Mouse (Mus musculus) G1E (cell line): Measurements from ENCODE around the gene Slc4a8. TPM values are rescaled to one million over a fixed set of nuclear protein-coding genes. Genes with fewer than 3 reads are reported as not detected.
"Not testable (repeated sequence)": the region's sequence is repeated elsewhere in the genome, so short reads cannot be mapped to it uniquely, and the experiment has no call there.

ENCODE experiments used
- ATAC-seq: 2 replicates; pipeline ENCODE4 v1.8.0; 2016; ENCODE audit warnings: mild to moderate bottlenecking; ENCODE audit not compliant: insufficient number of reproducible peaks, poor library complexity, low FRiP score, severe bottlenecking; ENCODE audit errors: extremely low read depth
- DNase-seq: peaks from one replicate; pipeline ENCODE4 v3.0.0; 2012; ENCODE audit warnings: low spot score
- H3K27me3 ChIP-seq: 2 replicates; pipeline ENCODE4 v1.6.1; 2012; ENCODE audit warnings: mild to moderate bottlenecking, low read length, inconsistent platforms; ENCODE audit not compliant: insufficient read depth
- H3K36me3 ChIP-seq: replicated peaks from 2 replicates; pipeline ENCODE3; 2012; ENCODE audit warnings: mild to moderate bottlenecking, inconsistent platforms
- H3K4me1 ChIP-seq: 2 replicates; pipeline ENCODE4 v1.6.1; 2012; ENCODE audit warnings: low read depth, low read length, inconsistent platforms, mixed read lengths; ENCODE audit not compliant: insufficient read depth
- H3K4me3 ChIP-seq: 2 replicates; pipeline ENCODE4 v1.5.1; 2012; ENCODE audit warnings: low read depth, mild to moderate bottlenecking, inconsistent platforms, low read length, moderate library complexity, mixed read lengths
- H3K9me3 ChIP-seq: replicated peaks from 2 replicates; pipeline ENCODE4 v1.6.1; 2012; ENCODE audit warnings: inconsistent platforms
- CTCF ChIP-seq: IDR thresholded peaks from 2 replicates; pipeline ENCODE4 v1.5.1; 2012; ENCODE audit warnings: low read depth, low read length, inconsistent platforms, mixed read lengths
- GATA1 ChIP-seq: IDR thresholded peaks from 2 replicates; pipeline ENCODE4 v1.6.1; 2012; ENCODE audit warnings: borderline replicate concordance, low read length, inconsistent platforms, mixed read lengths
- GATA2 ChIP-seq: IDR thresholded peaks from 2 replicates; pipeline ENCODE4 v1.6.1; 2012; ENCODE audit warnings: low read depth, low read length, inconsistent platforms, borderline replicate concordance
- POLR2AphosphoS5 ChIP-seq: IDR thresholded peaks from 2 replicates; pipeline ENCODE4 v1.6.1; 2012; ENCODE audit warnings: low read depth, low read length, inconsistent platforms; ENCODE audit not compliant: insufficient replicate concordance
- TAL1 ChIP-seq: conservative IDR thresholded peaks from 2 replicates; pipeline ENCODE4 v1.6.1; 2012; ENCODE audit warnings: low read depth, low read length, inconsistent platforms, mixed read lengths
- polyA plus RNA-seq: library from polyadenylated mRNA; stranded (reverse); fragments of >175 nt; gene quantifications from 2 replicates; pipeline ENCODE4 v1.2.3, GENCODE M21; 2012
- total RNA-seq, 2 experiments: library from RNA; stranded (forward) in 1 of 2; stranded (reverse) in 1 of 2; fragments of 200-1000 nt in 1 of 2; fragments of >200 nt in 1 of 2; fragmentation: Nextera tagmentation in 1 of 2; gene quantifications; 2 replicates each; pipeline ENCODE4 v1.2.3; 2014 to 2017

Slc4a8 gene
- total and polyA plus RNA-seq, 3 experiments: 0.27 TPM; not detected in 2

GRCm38 (mm10) chr15:100814066-100814465 lies 52.5 kb downstream of the Slc4a8 start:
- no peak for ATAC-seq
- Histone ChIP-seq H3K4me1 (no peaks in the 10 kb centered on the region), H3K4me3 (no peak overlapping the region), H3K27me3 (no peaks in the 10 kb centered on the region), H3K36me3 (no peaks in the 10 kb centered on the region), H3K9me3 (peaks cover 80% of the 10 kb centered on the region)
- no peak for DNase-seq
- TF ChIP-seq TAL1: no peak
- no peak for TF ChIP-seq CTCF
- no peak for TF ChIP-seq POLR2AphosphoS5
- no peak for TF ChIP-seq GATA2
- no peak for TF ChIP-seq GATA1

- H3K27me3 ChIP-seq: no peaks in the 10 kb centered on the region
- no peak for TF ChIP-seq CTCF
- TF ChIP-seq GATA1: no peak
- no peak for TF ChIP-seq GATA2
- TF ChIP-seq POLR2AphosphoS5: no peak
- no peak for TF ChIP-seq TAL1
- H3K36me3 ChIP-seq: no peaks in the 10 kb centered on the region
- H3K9me3 ChIP-seq: peaks cover 72% of the 10 kb centered on the region
- H3K4me1 ChIP-seq: no peaks in the 10 kb centered on the region
- no peak overlapping the region for H3K4me3 ChIP-seq
- DNase-seq (no peak), ATAC-seq (no peak)
Observed at GRCm38 (mm10) chr15:100815310-100815709, 53.8 kb downstream of the Slc4a8 start.

GRCm38 (mm10) chr15:100818860-100819259 lies 57.3 kb downstream of the Slc4a8 start:
- ATAC-seq (no peak), DNase-seq (no peak)
- H3K4me1 ChIP-seq: no peaks in the 10 kb centered on the region
- no peaks in the 10 kb centered on the region for H3K27me3 ChIP-seq
- peaks cover 69% of the 10 kb centered on the region for H3K9me3 ChIP-seq
- H3K36me3 ChIP-seq: no peaks in the 10 kb centered on the region
- no peak overlapping the region for H3K4me3 ChIP-seq
- no peak for TF ChIP-seq TAL1

GRCm38 (mm10) chr15:100821824-100822223 lies 60.3 kb downstream of the Slc4a8 start:
- Histone ChIP-seq H3K4me1 (no peaks in the 10 kb centered on the region), H3K27me3 (no peaks in the 10 kb centered on the region), H3K9me3 (peaks cover 72% of the 10 kb centered on the region), H3K36me3 (no peaks in the 10 kb centered on the region), H3K4me3 (no peak overlapping the region)
- no peak for TF ChIP-seq POLR2AphosphoS5
- no peak for TF ChIP-seq GATA1
- no peak for TF ChIP-seq CTCF
- TF ChIP-seq GATA2: no peak
- TF ChIP-seq TAL1: no peak
- ATAC-seq: no peak
- DNase-seq: no peak

GRCm38 (mm10) chr15:100822370-100822769 lies 60.8 kb downstream of the Slc4a8 start:
- ATAC-seq, H3K27me3 ChIP-seq, H3K4me3 ChIP-seq, H3K4me1 ChIP-seq, DNase-seq, H3K36me3 ChIP-seq: not testable (repeated sequence)
- H3K9me3 ChIP-seq: peaks cover 69% of the 10 kb centered on the region

GRCm38 (mm10) chr15:100825249-100825856 lies 63.8 kb downstream of the Slc4a8 start:
- TF ChIP-seq TAL1 (no peak), POLR2AphosphoS5 (no peak), GATA1 (no peak), GATA2 (no peak), CTCF (no peak)
- ATAC-seq: no peak
- Histone ChIP-seq H3K27me3 (no peaks in the 10 kb centered on the region), H3K9me3 (peaks cover 81% of the 10 kb centered on the region), H3K4me1 (no peaks in the 10 kb centered on the region), H3K36me3 (no peaks in the 10 kb centered on the region), H3K4me3 (no peak overlapping the region)
- no peak for DNase-seq

GRCm38 (mm10) chr15:100826076-100826475 lies 64.5 kb downstream of the Slc4a8 start:
- Histone ChIP-seq H3K27me3 (no peaks in the 10 kb centered on the region), H3K36me3 (no peaks in the 10 kb centered on the region), H3K4me3 (no peak overlapping the region), H3K4me1 (no peaks in the 10 kb centered on the region), H3K9me3 (peaks cover 84% of the 10 kb centered on the region)
- TF ChIP-seq GATA1 (no peak), POLR2AphosphoS5 (no peak), GATA2 (no peak), CTCF (no peak), TAL1 (no peak)
- ATAC-seq: no peak
- DNase-seq: no peak
